Mouse (Mus musculus) megakaryocyte, embryonic 14.5 days (primary cell): ENCODE results near the gene Pip4k2b. TPM values are rescaled to one million over a fixed set of nuclear protein-coding genes. Genes with fewer than 3 reads are reported as not detected.

Experiments
- H3K27me3 ChIP-seq: replicated peaks from 2 replicates; pipeline ENCODE3; 2012; ENCODE audit warnings: inconsistent platforms
- H3K36me3 ChIP-seq: replicated peaks from 2 replicates; pipeline ENCODE3; 2012; ENCODE audit warnings: low read length, inconsistent platforms, mixed read lengths
- H3K4me1 ChIP-seq: 2 replicates; pipeline ENCODE4 v1.6.1; 2012; ENCODE audit warnings: inconsistent platforms
- H3K4me3 ChIP-seq: replicated peaks from 2 replicates; pipeline ENCODE3; 2012; ENCODE audit warnings: moderate library complexity, mild to moderate bottlenecking, inconsistent platforms
- H3K9me3 ChIP-seq: 2 replicates; pipeline ENCODE4 v1.6.1; 2012; ENCODE audit warnings: inconsistent platforms
- FLI1 ChIP-seq: IDR thresholded peaks from 2 replicates; pipeline ENCODE4 v1.6.1; 2012; ENCODE audit warnings: low read length, inconsistent platforms, mixed read lengths
- GATA1 ChIP-seq: IDR thresholded peaks from 3 replicates; pipeline ENCODE4 v1.6.1; 2012; ENCODE audit warnings: mixed read lengths, low read length, inconsistent platforms, borderline replicate concordance
- polyA plus RNA-seq: library from polyadenylated mRNA; stranded (reverse); fragments of >175 nt; gene quantifications from 2 replicates; pipeline ENCODE4 v1.2.3, GENCODE M21; 2012; ENCODE audit warnings: low replicate concordance; ENCODE audit not compliant: insufficient read depth

Gene Pip4k2b
- polyA plus RNA-seq, 1 experiment, result 31.7 TPM

DNA sequence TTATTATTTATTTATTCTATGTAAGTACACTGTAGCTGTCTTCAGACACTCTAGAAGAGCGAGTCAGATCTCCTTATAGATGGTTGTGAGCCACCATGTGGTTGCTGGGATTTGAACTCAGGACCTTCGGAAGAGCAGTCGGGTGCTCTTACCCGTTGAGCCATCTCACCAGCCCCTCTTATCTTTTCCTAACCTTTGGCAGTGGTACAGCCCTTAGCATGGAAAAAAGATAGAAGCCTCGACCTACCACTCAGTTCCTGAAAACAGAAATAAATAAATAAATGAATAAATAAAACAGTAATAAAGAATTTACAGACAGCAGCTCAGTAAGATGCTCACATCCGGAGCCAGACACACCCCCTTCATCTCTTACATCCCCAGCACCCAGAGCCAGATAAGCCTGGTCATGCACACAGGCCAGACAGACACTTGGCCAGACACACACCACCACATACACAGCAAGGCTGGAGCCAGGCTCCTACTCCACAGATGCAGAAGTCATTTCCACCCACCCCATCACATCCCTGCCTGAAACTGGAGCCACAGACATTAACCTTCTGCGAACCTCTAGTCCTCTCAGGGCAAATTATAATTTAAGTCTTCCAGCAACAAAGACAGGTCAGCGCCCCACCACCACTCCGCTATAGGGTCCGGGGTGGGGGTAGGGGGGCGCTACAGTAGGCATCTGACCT, 47.2 kb downstream of the Pip4k2b start:
- H3K4me1 ChIP-seq, result peaks cover 54% of the 10 kb centered on the region
- H3K27me3 ChIP-seq, result peaks cover 3% of the 10 kb centered on the region

DNA sequence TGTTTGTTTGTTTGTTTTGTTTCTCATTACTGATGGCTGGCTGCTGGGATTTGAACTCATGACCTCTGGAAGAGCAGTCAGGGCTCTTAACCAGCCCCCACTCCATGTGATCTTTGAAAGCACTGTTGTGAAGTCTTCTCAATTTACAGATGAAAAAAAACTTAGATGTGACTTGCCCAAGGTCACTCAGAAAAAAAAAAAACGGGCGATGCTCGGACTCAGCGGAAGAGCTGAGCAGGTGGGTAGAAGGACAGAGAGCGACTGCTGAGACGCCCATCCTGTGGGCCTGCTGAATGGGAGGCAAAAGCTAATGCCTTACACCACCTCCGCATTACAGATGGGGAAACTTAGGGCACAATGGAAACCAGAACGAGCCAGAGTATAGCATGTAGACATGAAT, 47.8 kb downstream of the Pip4k2b start:
- Histone ChIP-seq H3K9me3 (no peaks in the 10 kb centered on the region), H3K27me3 (peaks cover 3% of the 10 kb centered on the region), H3K4me3 (no peak overlapping the region), H3K4me1 (peaks cover 47% of the 10 kb centered on the region), H3K36me3 (peaks cover 26% of the 10 kb centered on the region)
- TF ChIP-seq FLI1, result no peak
- TF ChIP-seq GATA1, result no peak

More for the DNA sequence above, 47.2 kb downstream of the Pip4k2b start:
- H3K4me3 ChIP-seq, result no peak overlapping the region
- TF ChIP-seq FLI1 (no peak), GATA1 (no peak)
- H3K36me3 ChIP-seq, result peaks cover 19% of the 10 kb centered on the region
- H3K9me3 ChIP-seq, result no peaks in the 10 kb centered on the region

DNA sequence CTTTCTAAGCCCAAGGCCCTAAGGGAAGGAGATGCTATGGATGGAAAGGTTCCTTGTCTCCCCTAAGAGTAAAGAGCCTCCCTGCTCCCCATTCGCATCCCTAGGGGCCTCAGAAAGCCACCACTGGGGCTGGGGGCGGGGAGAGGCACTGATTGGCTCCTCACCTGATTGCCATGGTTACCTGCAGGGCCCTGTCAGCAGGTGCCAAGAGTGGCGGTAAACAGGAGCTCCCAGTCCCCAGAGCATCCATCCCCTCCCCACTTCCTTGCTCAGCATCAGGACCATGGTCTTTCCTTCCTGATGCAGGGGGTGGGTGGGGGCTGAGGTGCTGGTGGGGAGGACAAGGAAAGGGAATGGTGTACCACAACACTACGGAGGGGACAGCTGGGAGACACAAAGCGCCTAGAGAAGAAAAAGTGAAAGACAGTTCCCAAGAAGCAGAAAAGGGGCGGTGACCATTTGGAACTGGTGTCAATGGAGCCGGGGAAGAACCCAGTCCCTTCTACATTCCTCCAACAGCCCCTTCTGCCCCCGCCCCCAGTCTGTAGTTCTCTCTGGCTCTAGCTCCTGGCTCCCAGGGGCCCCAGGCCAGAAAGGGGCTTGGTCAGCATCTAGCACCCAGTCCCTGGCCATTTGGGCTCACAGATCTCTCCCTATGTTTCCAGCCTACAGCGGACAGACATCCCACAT, 48.6 kb downstream of the Pip4k2b start:
- Histone ChIP-seq H3K36me3 (peaks cover 34% of the 10 kb centered on the region), H3K27me3 (peaks cover under 1% of the 10 kb centered on the region), H3K4me3 (no peak overlapping the region), H3K9me3 (no peaks in the 10 kb centered on the region), H3K4me1 (peaks cover 39% of the 10 kb centered on the region)
- no peak for TF ChIP-seq GATA1
- TF ChIP-seq FLI1, result no peak

DNA sequence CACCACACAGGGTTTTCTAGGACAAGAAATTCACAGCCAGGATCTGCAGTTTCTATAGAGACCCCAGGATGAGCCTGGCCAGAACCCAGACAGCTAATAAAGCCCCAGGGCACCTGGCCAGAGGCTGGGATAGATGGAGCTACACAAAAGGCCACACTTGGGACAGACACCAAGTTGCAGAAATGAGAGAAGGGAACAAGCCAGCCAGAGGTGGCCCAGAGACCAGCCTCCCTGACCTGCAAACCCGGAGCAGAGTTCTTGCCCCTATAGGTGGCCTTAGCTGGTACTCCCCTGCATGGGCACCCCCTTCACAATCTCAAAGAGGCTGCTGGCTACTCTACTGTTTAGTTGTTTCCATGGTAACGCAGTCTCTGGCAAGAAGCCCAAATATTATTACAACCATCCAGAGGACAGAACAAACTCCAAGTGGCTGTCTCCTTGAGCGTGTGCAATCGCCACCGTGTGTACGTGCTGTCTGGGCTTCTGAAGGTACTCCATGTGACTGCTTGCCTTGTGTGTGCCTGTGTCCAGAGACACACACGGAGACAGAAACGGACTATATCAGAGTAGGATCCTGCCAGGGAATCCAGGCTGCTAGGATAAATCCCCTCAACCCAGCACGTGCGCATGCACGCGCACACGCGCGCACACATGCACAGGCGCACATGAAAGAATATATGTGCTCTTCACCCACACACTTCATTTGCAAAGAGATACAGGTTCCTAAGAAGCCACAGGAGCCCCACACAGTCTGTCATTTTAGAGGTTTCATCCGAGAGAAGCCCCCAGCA, 49.4 kb downstream of the Pip4k2b start:
- H3K36me3 ChIP-seq, result peaks cover 41% of the 10 kb centered on the region
- TF ChIP-seq FLI1 (no peak), GATA1 (no peak)
- no peaks in the 10 kb centered on the region for H3K9me3 ChIP-seq
- peaks cover 32% of the 10 kb centered on the region for H3K4me1 ChIP-seq
- H3K27me3 ChIP-seq, result no peaks in the 10 kb centered on the region
- no peak overlapping the region for H3K4me3 ChIP-seq

DNA sequence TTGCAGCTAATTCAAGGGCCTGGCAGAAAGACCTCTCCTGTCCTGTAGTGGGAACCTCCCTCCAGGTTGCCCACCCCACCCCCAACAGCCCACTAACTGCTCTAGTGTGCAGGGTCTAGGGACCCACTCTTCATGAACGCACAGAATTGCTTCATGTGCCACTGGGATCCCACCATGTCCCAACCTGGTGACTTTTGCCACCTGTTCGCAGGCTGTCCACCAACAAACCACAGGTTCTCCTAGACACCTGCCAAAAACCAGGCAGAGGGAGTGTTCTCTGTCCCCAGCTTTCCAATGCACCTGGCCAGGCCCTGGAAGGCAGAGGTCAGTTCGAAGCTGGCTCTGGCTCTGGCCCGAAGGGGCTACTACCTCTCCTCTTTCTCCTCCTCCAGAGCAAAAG, 50.1 kb downstream of the Pip4k2b start:
- H3K27me3 ChIP-seq, result no peaks in the 10 kb centered on the region
- no peak for TF ChIP-seq GATA1
- TF ChIP-seq FLI1, result no peak
- H3K4me3 ChIP-seq, result no peak overlapping the region
- peaks cover 30% of the 10 kb centered on the region for H3K4me1 ChIP-seq
- no peaks in the 10 kb centered on the region for H3K9me3 ChIP-seq
- H3K36me3 ChIP-seq, result peaks cover 45% of the 10 kb centered on the region

DNA sequence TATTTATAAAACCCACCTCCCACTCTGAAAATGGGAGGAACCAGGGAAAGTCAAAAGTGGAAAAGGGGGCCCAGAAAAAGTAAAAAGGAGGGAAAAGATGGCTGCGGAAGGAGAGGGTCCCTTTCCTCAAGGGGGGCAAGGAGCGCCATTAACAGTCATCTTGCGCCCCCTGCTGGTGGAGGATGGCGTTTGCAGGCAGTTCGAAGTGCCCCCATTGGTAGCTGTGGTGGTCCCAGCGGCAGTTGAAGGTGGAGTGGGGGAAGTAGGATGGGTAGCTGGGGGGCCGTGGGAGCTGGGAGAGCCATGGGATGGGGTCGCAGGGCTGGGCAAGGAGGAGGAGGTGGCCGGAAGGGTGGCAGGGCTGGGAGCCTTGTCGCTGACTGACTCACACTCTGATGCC, 54.6 kb downstream of the Pip4k2b start:
- H3K4me1 ChIP-seq, result peaks cover 27% of the 10 kb centered on the region
- no peak overlapping the region for H3K4me3 ChIP-seq
- TF ChIP-seq FLI1, result no peak
- no peak for TF ChIP-seq GATA1
- peaks cover 19% of the 10 kb centered on the region for H3K27me3 ChIP-seq
- H3K36me3 ChIP-seq, result peaks cover 48% of the 10 kb centered on the region
- H3K9me3 ChIP-seq, result no peaks in the 10 kb centered on the region

DNA sequence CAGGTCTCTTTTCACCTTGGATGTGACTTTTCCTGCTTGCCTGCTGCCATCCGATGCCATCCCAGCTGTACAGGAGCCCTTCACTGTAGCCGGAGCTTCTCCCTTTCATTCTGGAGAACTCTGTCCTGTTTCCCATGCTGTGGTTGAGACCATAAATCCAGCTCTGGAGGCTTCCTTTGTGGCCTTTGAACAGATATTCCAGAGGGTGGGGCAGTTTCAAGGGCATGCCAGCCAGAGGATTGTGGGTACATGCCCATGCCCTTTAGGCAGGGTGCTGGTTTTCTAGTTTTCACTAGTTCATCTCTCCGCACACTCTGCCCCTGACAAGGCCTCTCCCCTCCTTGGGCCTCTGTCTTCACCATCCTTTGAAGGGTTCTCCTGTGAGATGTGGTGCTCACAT, 57.4 kb downstream of the Pip4k2b start:
- Histone ChIP-seq H3K4me1 (peaks cover 41% of the 10 kb centered on the region), H3K4me3 (no peak overlapping the region), H3K27me3 (peaks cover 28% of the 10 kb centered on the region), H3K9me3 (no peaks in the 10 kb centered on the region), H3K36me3 (peaks cover 35% of the 10 kb centered on the region)
- no peak for TF ChIP-seq GATA1
- TF ChIP-seq FLI1, result no peak

DNA sequence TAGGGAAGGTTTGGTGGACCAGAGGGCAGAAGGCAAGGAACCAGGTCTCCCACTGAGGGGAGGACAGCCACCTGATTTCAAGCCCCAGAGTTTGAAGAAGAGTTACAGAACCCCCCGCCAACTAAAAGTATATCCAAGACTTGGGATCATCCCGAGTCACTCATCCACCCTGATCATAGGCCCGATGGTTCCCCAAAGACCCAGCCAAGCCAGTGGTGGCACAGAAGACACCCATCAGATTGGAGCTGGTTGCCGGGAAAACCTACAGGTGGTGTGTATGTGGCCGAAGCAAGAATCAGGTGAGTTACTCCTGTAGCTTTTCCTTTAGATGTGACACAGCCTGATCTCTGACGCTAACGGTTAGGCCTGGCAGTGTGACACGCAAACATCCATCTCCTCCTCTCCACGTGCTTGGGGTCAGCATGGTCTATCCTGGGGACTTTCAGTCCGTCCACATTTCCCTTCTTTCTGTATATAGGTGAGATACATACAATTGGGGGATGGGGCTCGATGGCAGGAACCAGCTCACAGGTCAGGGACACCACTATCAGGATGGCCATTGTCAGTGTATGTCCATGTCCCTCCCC, 58.1 kb downstream of the Pip4k2b start:
- Histone ChIP-seq H3K4me3 (peak overlapping the region; percentile 77), H3K9me3 (no peaks in the 10 kb centered on the region), H3K36me3 (peaks cover 35% of the 10 kb centered on the region), H3K27me3 (peaks cover 28% of the 10 kb centered on the region), H3K4me1 (peaks cover 41% of the 10 kb centered on the region)
- TF ChIP-seq GATA1 (no peak), FLI1 (no peak)

DNA sequence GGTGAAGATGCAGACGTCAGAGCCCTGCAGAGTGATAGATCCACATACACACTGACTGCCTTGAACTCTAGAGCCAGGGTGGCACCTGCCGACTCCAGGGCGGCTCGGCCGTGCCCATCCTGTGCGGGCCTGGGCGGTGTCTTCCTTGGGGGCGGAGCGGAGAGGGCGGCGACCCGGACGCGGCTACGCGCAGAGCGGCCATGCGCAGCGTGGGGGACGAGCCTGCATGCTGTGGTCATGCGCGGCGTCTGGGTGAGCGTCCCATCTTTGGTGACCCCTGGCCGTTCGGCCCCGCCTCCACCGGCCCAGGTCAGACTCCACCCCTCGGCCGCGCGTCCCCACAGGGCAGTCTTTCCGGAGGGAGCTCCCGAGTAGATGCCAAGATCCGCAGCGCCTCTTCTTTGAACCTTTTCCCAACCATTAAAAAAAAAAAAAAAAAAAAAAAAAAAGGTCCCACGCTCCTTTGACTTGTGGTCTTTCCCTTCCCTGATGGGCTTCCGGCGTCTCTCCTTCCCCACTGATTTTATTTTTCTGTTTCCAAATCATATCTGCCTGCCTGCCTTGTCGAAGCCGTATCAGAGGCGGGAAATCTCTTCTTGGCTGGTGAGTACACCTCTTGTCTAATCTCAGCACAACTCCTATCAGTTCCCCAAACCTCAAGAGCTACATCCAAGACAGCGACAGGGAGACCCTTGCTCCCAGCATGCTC, 58.7 kb downstream of the Pip4k2b start, which contains the start of gene Cisd3:
TSS of gene Cisd3 (plus strand) at position 214 of the 709 bp plus-strand sequence.
- TF ChIP-seq FLI1, result no peak
- TF ChIP-seq GATA1, result no peak
- H3K4me1 ChIP-seq, result peaks cover 41% of the 10 kb centered on the region

More for the DNA sequence above, 58.7 kb downstream of the Pip4k2b start, which contains the start of gene Cisd3:
- Histone ChIP-seq H3K36me3 (peaks cover 33% of the 10 kb centered on the region), H3K27me3 (peaks cover 28% of the 10 kb centered on the region), H3K9me3 (no peaks in the 10 kb centered on the region), H3K4me3 (peak within 1 kb of the TSS; percentile 91)
